Mouse (Mus musculus): ENCODE results near the gene Pik3cb. TPM values are rescaled to one million over a fixed set of nuclear protein-coding genes. Genes with fewer than 3 reads are reported as not detected.

Pik3cb gene
- polyA plus RNA-seq, 1 experiment from 2014 or later = 1.2 TPM

- Histone ChIP-seq H3K27ac (ENCODE audit: low read length) (no peak overlapping the region), H3K4me1 (ENCODE audit: control insufficient read depth, insufficient read depth, low read length) (no peaks in the 10 kb centered on the region), H3K36me3 (ENCODE audit: control insufficient read depth, insufficient read depth, low read length) (no peaks in the 10 kb centered on the region), H3K9ac (replicated peaks; ENCODE audit: low read depth, low read length) (no peak overlapping the region), H3K4me2 (replicated peaks; ENCODE audit: low read depth, low read length) (no peak overlapping the region), H3K9me3 (ENCODE audit: control insufficient read depth, low read depth, low read length) (no peaks in the 10 kb centered on the region), H3K27me3 (ENCODE audit: control insufficient read depth, insufficient read depth, low read length) (no peaks in the 10 kb centered on the region), H3K4me3 (ENCODE audit: low read depth, low read length) (no peak overlapping the region)
- 41% methylated on average over 7 of the region's 7 CpGs for WGBS
- peak; percentile 44; the same call in 1 of the 2 replicates for ATAC-seq (ENCODE audit: insufficient number of reproducible peaks, insufficient read depth, low FRiP score, low read depth)
Observed at GRCm38 (mm10) chr9:99062544-99062943, 77.9 kb downstream of the Pik3cb start.

- no peak overlapping the region for H3K4me2 ChIP-seq (replicated peaks; ENCODE audit: low read depth, low read length)
- H3K9me3 ChIP-seq (ENCODE audit: control insufficient read depth, low read depth, low read length) = no peaks in the 10 kb centered on the region
- H3K9ac ChIP-seq (replicated peaks; ENCODE audit: low read depth, low read length) = no peak overlapping the region
- H3K27me3 ChIP-seq (ENCODE audit: control insufficient read depth, insufficient read depth, low read length) = no peaks in the 10 kb centered on the region
- ATAC-seq (ENCODE audit: insufficient number of reproducible peaks, insufficient read depth, low FRiP score, low read depth) = no peak
- H3K4me3 ChIP-seq (ENCODE audit: low read depth, low read length) = no peak overlapping the region
- 76% methylated on average over 3 of the region's 3 CpGs for WGBS
- no peak overlapping the region for H3K27ac ChIP-seq (ENCODE audit: low read length)
- H3K4me1 ChIP-seq (ENCODE audit: control insufficient read depth, insufficient read depth, low read length) = no peaks in the 10 kb centered on the region
- H3K36me3 ChIP-seq (ENCODE audit: control insufficient read depth, insufficient read depth, low read length) = no peaks in the 10 kb centered on the region
Observed at GRCm38 (mm10) chr9:99057751-99058150, 82.7 kb downstream of the Pik3cb start.

DNA sequence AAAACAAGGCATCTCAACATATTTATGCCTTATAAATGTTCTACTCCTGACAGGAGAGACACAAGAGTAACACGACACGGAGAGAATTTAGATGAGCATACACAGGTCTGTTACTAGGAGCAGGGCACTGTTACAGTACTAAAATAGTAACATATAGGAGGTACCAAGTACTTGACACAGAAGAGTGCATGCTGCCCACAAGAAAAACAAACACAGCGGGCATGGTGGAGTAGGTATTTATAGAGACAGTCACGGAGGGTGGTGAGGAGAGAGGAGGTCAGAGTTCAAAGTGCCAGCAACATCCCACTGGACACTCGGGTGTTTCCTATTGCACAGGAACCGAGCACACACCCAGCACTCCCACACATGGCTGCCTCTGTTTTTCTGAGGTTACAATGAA, 90.7 kb downstream of the Pik3cb start:
- Histone ChIP-seq H3K9me3 (ENCODE audit: control insufficient read depth, low read depth, low read length) (no peaks in the 10 kb centered on the region), H3K27ac (ENCODE audit: low read length) (no peak overlapping the region), H3K9ac (replicated peaks; ENCODE audit: low read depth, low read length) (no peak overlapping the region), H3K4me1 (ENCODE audit: control insufficient read depth, insufficient read depth, low read length) (no peaks in the 10 kb centered on the region), H3K27me3 (ENCODE audit: control insufficient read depth, insufficient read depth, low read length) (no peaks in the 10 kb centered on the region), H3K4me2 (replicated peaks; ENCODE audit: low read depth, low read length) (no peak overlapping the region), H3K36me3 (ENCODE audit: control insufficient read depth, insufficient read depth, low read length) (0 out of 2 replicates have a peak, but pooled peaks cover 4% of the 10 kb centered on the region), H3K4me3 (ENCODE audit: low read depth, low read length) (no peak overlapping the region)
- 63% methylated on average over 6 of the region's 6 CpGs for WGBS
- no peak for ATAC-seq (ENCODE audit: insufficient number of reproducible peaks, insufficient read depth, low FRiP score, low read depth)

DNA sequence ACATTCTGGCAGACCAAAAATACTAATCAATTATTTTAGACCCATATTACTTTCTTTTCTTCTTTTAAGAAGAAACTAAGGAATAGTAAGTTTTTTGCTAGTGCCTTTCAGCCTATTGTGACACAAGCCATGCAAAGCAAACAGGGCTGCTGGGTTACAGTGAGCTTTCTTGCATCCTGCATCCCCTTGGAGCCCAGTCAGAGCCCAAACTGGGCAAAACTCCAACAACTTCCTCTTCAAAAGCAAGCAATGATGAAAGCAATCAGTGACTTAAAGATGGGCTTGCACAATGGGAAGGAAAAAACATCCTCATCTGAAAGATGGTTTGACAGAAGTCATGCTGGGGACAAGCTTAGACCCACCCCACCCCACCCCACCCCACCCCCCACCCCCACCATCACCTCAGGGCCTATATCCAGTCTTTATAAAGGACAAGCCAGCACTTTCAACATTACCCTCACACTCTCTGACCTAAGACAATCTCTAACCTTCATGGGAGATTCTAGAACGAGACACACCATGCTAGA, 91.6 kb downstream of the Pik3cb start:
- Histone ChIP-seq H3K4me1 (ENCODE audit: control insufficient read depth, insufficient read depth, low read length) (no peaks in the 10 kb centered on the region), H3K27me3 (ENCODE audit: control insufficient read depth, insufficient read depth, low read length) (no peaks in the 10 kb centered on the region), H3K4me3 (ENCODE audit: low read depth, low read length) (no peak overlapping the region), H3K9ac (replicated peaks; ENCODE audit: low read depth, low read length) (no peak overlapping the region), H3K9me3 (ENCODE audit: control insufficient read depth, low read depth, low read length) (no peaks in the 10 kb centered on the region), H3K4me2 (replicated peaks; ENCODE audit: low read depth, low read length) (no peak overlapping the region), H3K36me3 (ENCODE audit: control insufficient read depth, insufficient read depth, low read length) (0 out of 2 replicates have a peak, but pooled peaks cover 4% of the 10 kb centered on the region), H3K27ac (ENCODE audit: low read length) (no peak overlapping the region)
- WGBS = 63% methylated on average over 1 of the region's 1 CpGs
- ATAC-seq (ENCODE audit: insufficient number of reproducible peaks, insufficient read depth, low FRiP score, low read depth) = no peak

- Histone ChIP-seq H3K4me1 (ENCODE audit: control insufficient read depth, insufficient read depth, low read length) (no peaks in the 10 kb centered on the region), H3K27me3 (ENCODE audit: control insufficient read depth, insufficient read depth, low read length) (no peaks in the 10 kb centered on the region), H3K36me3 (ENCODE audit: control insufficient read depth, insufficient read depth, low read length) (0 out of 2 replicates have a peak, but pooled peaks cover 4% of the 10 kb centered on the region), H3K4me2 (replicated peaks; ENCODE audit: low read depth, low read length) (no peak overlapping the region), H3K4me3 (ENCODE audit: low read depth, low read length) (no peak overlapping the region), H3K27ac (ENCODE audit: low read length) (no peak overlapping the region), H3K9me3 (ENCODE audit: control insufficient read depth, low read depth, low read length) (no peaks in the 10 kb centered on the region), H3K9ac (replicated peaks; ENCODE audit: low read depth, low read length) (no peak overlapping the region)
- ATAC-seq (ENCODE audit: insufficient number of reproducible peaks, insufficient read depth, low FRiP score, low read depth) = no peak
- 91% methylated on average over 8 of the region's 8 CpGs for WGBS
Observed at GRCm38 (mm10) chr9:99044761-99045160, 95.7 kb downstream of the Pik3cb start.

- H3K4me2 ChIP-seq (replicated peaks; ENCODE audit: low read depth, low read length) = no peak overlapping the region
- 85% methylated on average over 4 of the region's 4 CpGs for WGBS
Observed at GRCm38 (mm10) chr9:99042641-99043040, 97.8 kb downstream of the Pik3cb start.

GRCm38 (mm10) chr9:99041994-99042393, 98.4 kb downstream of the Pik3cb start:
- H3K27ac ChIP-seq (ENCODE audit: low read length) = no peak overlapping the region
- no peak overlapping the region for H3K4me3 ChIP-seq (ENCODE audit: low read depth, low read length)
- 75% methylated on average over 9 of the region's 9 CpGs for WGBS
- H3K27me3 ChIP-seq (ENCODE audit: control insufficient read depth, insufficient read depth, low read length) = no peaks in the 10 kb centered on the region
- H3K4me2 ChIP-seq (replicated peaks; ENCODE audit: low read depth, low read length) = no peak overlapping the region
- H3K9me3 ChIP-seq (ENCODE audit: control insufficient read depth, low read depth, low read length) = no peaks in the 10 kb centered on the region
- ATAC-seq (ENCODE audit: insufficient number of reproducible peaks, insufficient read depth, low FRiP score, low read depth) = no peak
- 0 out of 2 replicates have a peak, but pooled peaks cover 4% of the 10 kb centered on the region for H3K36me3 ChIP-seq (ENCODE audit: control insufficient read depth, insufficient read depth, low read length)
- H3K4me1 ChIP-seq (ENCODE audit: control insufficient read depth, insufficient read depth, low read length) = no peaks in the 10 kb centered on the region
- no peak overlapping the region for H3K9ac ChIP-seq (replicated peaks; ENCODE audit: low read depth, low read length)

More at GRCm38 (mm10) chr9:99042641-99043040, 97.8 kb downstream of the Pik3cb start:
- Histone ChIP-seq H3K9me3 (ENCODE audit: control insufficient read depth, low read depth, low read length) (no peaks in the 10 kb centered on the region), H3K4me1 (ENCODE audit: control insufficient read depth, insufficient read depth, low read length) (no peaks in the 10 kb centered on the region), H3K27me3 (ENCODE audit: control insufficient read depth, insufficient read depth, low read length) (no peaks in the 10 kb centered on the region), H3K9ac (replicated peaks; ENCODE audit: low read depth, low read length) (no peak overlapping the region), H3K36me3 (ENCODE audit: control insufficient read depth, insufficient read depth, low read length) (0 out of 2 replicates have a peak, but pooled peaks cover 4% of the 10 kb centered on the region), H3K4me3 (ENCODE audit: low read depth, low read length) (no peak overlapping the region), H3K27ac (ENCODE audit: low read length) (no peak overlapping the region)
- ATAC-seq (ENCODE audit: insufficient number of reproducible peaks, insufficient read depth, low FRiP score, low read depth) = no peak

DNA sequence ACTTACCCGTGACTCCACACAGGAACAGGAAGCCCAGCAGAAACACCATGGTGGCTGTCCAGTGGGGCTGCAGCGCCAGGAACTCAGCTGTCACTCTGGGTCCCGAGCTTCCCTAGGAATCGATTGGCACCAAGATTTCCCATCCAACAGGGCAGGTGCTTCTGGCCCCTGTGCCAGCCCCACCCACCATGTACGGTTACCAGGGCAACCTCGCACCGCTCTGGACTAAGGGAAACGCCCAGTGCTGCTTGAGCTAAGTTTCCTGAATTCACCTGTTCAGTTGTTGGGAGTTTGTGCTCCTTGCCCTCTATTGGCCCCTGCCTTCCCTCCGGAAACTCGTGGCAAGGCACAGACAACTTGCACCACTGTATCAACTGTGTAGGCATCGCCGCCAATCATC, 104.8 kb downstream of the Pik3cb start, which contains the start of gene Gm1123:
Gm1123 (minus strand) TSS at position 141 of the 400 bp plus-strand sequence.
- no peak within 1 kb of the TSS for H3K27ac ChIP-seq (ENCODE audit: low read length)
- no peak within 1 kb of the TSS for H3K9ac ChIP-seq (replicated peaks; ENCODE audit: low read depth, low read length)
- H3K9me3 ChIP-seq (ENCODE audit: control insufficient read depth, low read depth, low read length) = no peaks in the 10 kb centered on the region
- H3K4me3 ChIP-seq (ENCODE audit: low read depth, low read length) = no peak within 1 kb of the TSS
- H3K27me3 ChIP-seq (ENCODE audit: control insufficient read depth, insufficient read depth, low read length) = no peaks in the 10 kb centered on the region
- H3K36me3 ChIP-seq (ENCODE audit: control insufficient read depth, insufficient read depth, low read length) = no peaks in the 10 kb centered on the region
- WGBS = 79% methylated on average over 12 of the region's 12 CpGs
- no peaks in the 10 kb centered on the region for H3K4me1 ChIP-seq (ENCODE audit: control insufficient read depth, insufficient read depth, low read length)
- no peak within 1 kb of the TSS for H3K4me2 ChIP-seq (replicated peaks; ENCODE audit: low read depth, low read length)
- ATAC-seq (ENCODE audit: insufficient number of reproducible peaks, insufficient read depth, low FRiP score, low read depth) = no peak; the same call in 1 of the 2 replicates

DNA sequence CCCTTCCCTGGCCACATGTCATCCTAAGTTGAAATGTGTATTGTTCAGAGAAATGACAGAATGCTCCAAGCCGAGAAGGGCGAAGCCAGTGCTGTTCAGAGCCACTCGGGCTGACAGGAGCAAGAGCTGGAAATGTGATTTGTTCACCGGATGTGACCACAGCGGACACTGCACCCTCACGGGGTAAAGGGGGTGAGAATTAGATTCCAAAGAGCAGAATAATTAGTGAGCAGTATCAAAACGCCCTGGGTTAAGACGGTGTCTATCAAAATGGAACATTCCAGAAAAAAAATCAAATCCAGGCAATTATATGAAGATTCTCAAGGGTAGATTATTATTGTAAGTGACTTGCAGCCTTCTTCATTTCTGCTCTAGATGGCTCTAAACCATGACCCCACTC, 106.3 kb downstream of the Pik3cb start:
- Histone ChIP-seq H3K4me3 (ENCODE audit: low read depth, low read length) (no peak overlapping the region), H3K27ac (ENCODE audit: low read length) (no peak overlapping the region), H3K36me3 (ENCODE audit: control insufficient read depth, insufficient read depth, low read length) (no peaks in the 10 kb centered on the region), H3K9ac (replicated peaks; ENCODE audit: low read depth, low read length) (no peak overlapping the region), H3K4me2 (replicated peaks; ENCODE audit: low read depth, low read length) (no peak overlapping the region), H3K9me3 (ENCODE audit: control insufficient read depth, low read depth, low read length) (no peaks in the 10 kb centered on the region), H3K4me1 (ENCODE audit: control insufficient read depth, insufficient read depth, low read length) (no peaks in the 10 kb centered on the region), H3K27me3 (ENCODE audit: control insufficient read depth, insufficient read depth, low read length) (no peaks in the 10 kb centered on the region)
- ATAC-seq (ENCODE audit: insufficient number of reproducible peaks, insufficient read depth, low FRiP score, low read depth) = no peak
- WGBS = 83% methylated on average over 8 of the region's 8 CpGs

All from stomach, embryonic 14.5 days (tissue).